Mouse (Mus musculus) ES-E14 (cell line): ENCODE measurements around the gene Sntb2.

ENCODE experiments used
- CHD2 ChIP-seq: IDR thresholded peaks from 2 replicates; pipeline ENCODE4 v1.6.1; 2014; ENCODE audit warnings: mild to moderate bottlenecking, low read depth, low read length, inconsistent platforms
- HCFC1 ChIP-seq: IDR thresholded peaks from 2 replicates; pipeline ENCODE4 v1.6.1; 2012; ENCODE audit warnings: low read length, inconsistent platforms, borderline replicate concordance; ENCODE audit not compliant: insufficient read depth
- ZC3H11A ChIP-seq: IDR thresholded peaks from 2 replicates; pipeline ENCODE4 v1.6.1; 2012; ENCODE audit warnings: low read depth, mild to moderate bottlenecking, inconsistent platforms, low read length, borderline replicate concordance

GRCm38 (mm10) chr8:106892806-106893451 lies 42.6 kb upstream of the Sntb2 start:
- TF ChIP-seq ZC3H11A (no peak), HCFC1 (no peak), CHD2 (no peak)
